Mouse (Mus musculus) lung, embryonic 14.5 days (tissue): ENCODE data around the gene Rad23a. TPM values are rescaled to one million over a fixed set of nuclear protein-coding genes. Genes with fewer than 3 reads are reported as not detected.

Experiments used
- ATAC-seq: fragments of 200-750 bp; cut with Nextera tagmentation; 2 replicates; pipeline ENCODE4 v1.8.0; 2017; ENCODE audit warnings: mild to moderate bottlenecking, moderate TSS enrichment, moderate library complexity; ENCODE audit not compliant: insufficient read depth
- DNase-seq: peaks from one replicate; pipeline ENCODE4 v3.0.0-alpha.2; 2015
- H3K27ac ChIP-seq: fragments of 300-500 bp; sonication (generic); 2 replicates; pipeline ENCODE4 v1.5.1; 2014; ENCODE audit warnings: low read depth, mild to moderate bottlenecking, moderate library complexity
- H3K27me3 ChIP-seq: fragments of 300-500 bp; sonication (generic); 2 replicates; pipeline ENCODE4 v1.6.1; 2014; ENCODE audit warnings: low read length, control low read depth; ENCODE audit not compliant: insufficient read depth
- H3K36me3 ChIP-seq: fragments of 300-500 bp; sonication (generic); 2 replicates; pipeline ENCODE4 v1.6.1; 2014; ENCODE audit warnings: control low read depth; ENCODE audit not compliant: insufficient read depth
- H3K4me1 ChIP-seq: fragments of 300-500 bp; sonication (generic); 2 replicates; pipeline ENCODE4 v1.6.1; 2014; ENCODE audit warnings: antibody characterized with exemption, control low read depth; ENCODE audit not compliant: insufficient read depth
- H3K4me2 ChIP-seq: fragments of 300-500 bp; sonication (generic); 2 replicates; pipeline ENCODE4 v1.6.1; 2014; ENCODE audit warnings: mild to moderate bottlenecking
- H3K4me3 ChIP-seq: fragments of 300-500 bp; sonication (generic); 2 replicates; pipeline ENCODE4 v1.5.1; 2014; ENCODE audit warnings: low read depth, low read length
- H3K9ac ChIP-seq: fragments of 300-500 bp; sonication (generic); 2 replicates; pipeline ENCODE4 v1.6.1; 2014
- H3K9me3 ChIP-seq: fragments of 300-500 bp; sonication (generic); 2 replicates; pipeline ENCODE4 v1.6.1; 2016; ENCODE audit warnings: low read depth, low read length, control low read depth
- CTCF ChIP-seq: IDR thresholded peaks from 2 replicates; pipeline ENCODE4 v1.5.1; 2016; ENCODE audit warnings: antibody characterized with exemption, low read depth
- WGBS: fragments of 180-500 bp; shearing (Covaris S2); extraction: QIAGEN DNeasy Blood & Tissue Kit; methylation state at CpG from one replicate; pipeline ENCODE4 v1.1.7; 2014; 5-methylcytosine and 5-hydroxymethylcytosine counted together
- polyA plus RNA-seq: library from polyadenylated mRNA; unstranded; fragments of >200 nt; fragmentation: Nextera tagmentation; extraction: Ambion mirVana; gene quantifications from 2 replicates; pipeline ENCODE4 v1.2.1, GENCODE M21; 2014

The Rad23a gene
- polyA plus RNA-seq, 1 experiment from 2014 or later, result 123 TPM

DNA sequence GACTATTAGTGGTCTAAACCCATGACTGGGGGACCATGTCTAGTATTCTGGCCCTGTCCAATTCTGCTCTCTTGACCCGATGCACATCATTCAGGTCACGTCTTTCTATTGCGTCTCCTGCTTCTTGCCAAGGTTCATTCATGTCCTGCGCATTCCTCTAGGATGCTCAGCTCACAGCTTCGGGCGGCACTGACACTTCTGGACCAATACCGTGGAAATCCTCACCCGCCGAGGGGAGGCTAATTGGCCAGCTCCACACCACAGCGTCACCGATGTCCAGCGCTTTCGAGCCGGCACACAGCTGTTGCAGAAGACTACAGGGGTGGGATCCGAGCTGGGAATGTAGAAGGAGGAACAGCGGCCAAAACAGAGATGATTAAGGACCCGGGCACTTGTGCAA is 24.3 kb downstream of the Rad23a start:
- ATAC-seq (no peak), DNase-seq (no peak)
- no peak for TF ChIP-seq CTCF
- H3K27me3 ChIP-seq, result peaks cover 8% of the 10 kb centered on the region; the same call in 1 of the 2 replicates
- H3K4me1 ChIP-seq, result no peaks in the 10 kb centered on the region
- no peak overlapping the region for H3K9ac ChIP-seq
- H3K36me3 ChIP-seq, result no peaks in the 10 kb centered on the region
- H3K4me3 ChIP-seq, result no peak overlapping the region
- H3K4me2 ChIP-seq, result no peak overlapping the region
- H3K9me3 ChIP-seq, result no peaks in the 10 kb centered on the region
- H3K27ac ChIP-seq, result no peak overlapping the region
- WGBS, result 74% methylated on average over 17 of the region's 17 CpGs

DNA sequence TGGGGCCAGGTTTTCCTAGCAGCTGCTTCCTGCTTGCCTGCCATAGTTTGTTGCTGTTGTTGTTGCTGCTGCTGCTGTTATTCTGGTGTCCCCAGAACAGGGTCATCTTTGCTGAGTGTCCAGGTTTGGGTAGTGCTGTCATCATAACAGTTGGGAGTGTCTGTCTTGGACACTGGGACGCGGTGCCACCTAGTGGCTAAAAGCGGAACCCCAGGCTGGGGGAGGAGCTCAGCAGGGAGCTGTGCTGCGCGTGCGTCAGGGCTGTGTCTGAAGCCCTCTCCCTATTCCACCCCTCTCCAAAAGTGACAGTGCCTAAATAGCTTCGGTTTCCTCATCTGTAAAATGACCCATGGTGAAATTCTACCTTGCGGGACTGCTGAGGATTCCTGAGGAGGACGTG is 24.9 kb downstream of the Rad23a start:
- ATAC-seq, result peak; percentile 75
- H3K9me3 ChIP-seq, result no peaks in the 10 kb centered on the region

DNA sequence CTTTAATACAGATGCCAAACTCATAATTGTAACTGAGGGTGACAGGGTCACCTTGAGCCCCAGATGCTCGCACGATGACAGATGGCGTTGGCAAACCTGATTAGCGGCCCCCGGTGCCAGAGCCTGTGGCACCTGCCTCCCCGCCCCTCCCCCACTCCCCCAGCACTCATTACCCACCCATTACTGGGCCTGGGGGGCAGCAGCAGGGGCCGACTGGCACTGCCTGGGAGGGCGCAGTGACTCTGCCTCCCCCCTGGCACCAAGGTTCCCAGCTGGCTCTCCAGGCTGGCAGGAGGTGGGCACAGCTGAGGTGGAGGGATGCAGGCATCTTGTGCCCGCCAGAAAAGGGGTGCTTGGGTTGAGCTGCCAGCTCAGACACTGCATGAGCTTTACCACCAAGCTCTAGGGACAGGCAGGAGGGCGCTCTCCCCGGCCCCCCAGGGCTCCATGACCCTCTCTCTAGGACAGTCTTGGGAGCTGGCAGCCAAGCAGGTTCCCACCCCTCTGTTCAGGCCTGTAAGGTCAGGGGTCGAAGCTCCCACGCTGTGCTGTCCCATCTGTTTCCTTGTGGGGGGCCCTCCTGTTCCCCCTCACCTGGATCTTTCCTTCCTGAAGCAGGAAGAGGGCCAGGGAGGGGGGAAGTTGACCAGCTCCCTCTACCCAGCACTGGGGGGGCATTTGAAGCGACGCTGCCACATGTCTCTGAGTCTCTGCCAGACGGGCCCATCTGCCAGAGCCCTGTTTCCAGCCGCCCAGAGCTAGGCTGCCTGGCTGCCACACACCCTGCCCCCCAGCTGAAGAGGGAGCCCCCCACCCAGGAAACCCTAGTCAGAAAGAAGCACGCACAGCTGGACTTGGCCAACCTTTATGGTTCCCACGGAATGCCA is 25.7 kb downstream of the Rad23a start:
- WGBS, result 38% methylated on average over 19 of the region's 19 CpGs
- Histone ChIP-seq H3K4me2 (no peak overlapping the region), H3K9ac (no peak overlapping the region), H3K27ac (no peak overlapping the region), H3K36me3 (no peaks in the 10 kb centered on the region), H3K9me3 (no peaks in the 10 kb centered on the region), H3K4me3 (no peak overlapping the region), H3K27me3 (peaks cover 8% of the 10 kb centered on the region; the same call in 1 of the 2 replicates), H3K4me1 (peaks cover 3% of the 10 kb centered on the region)
- no peak for DNase-seq
- ATAC-seq, result no peak
- no peak for TF ChIP-seq CTCF

More for the DNA sequence above, 24.9 kb downstream of the Rad23a start:
- Histone ChIP-seq H3K9ac (no peak overlapping the region), H3K4me3 (no peak overlapping the region), H3K27me3 (peaks cover 8% of the 10 kb centered on the region; the same call in 1 of the 2 replicates), H3K27ac (no peak overlapping the region), H3K4me1 (peaks cover 3% of the 10 kb centered on the region), H3K4me2 (no peak overlapping the region), H3K36me3 (no peaks in the 10 kb centered on the region)
- peak; percentile 97 for DNase-seq
- 11% methylated on average over 9 of the region's 9 CpGs for WGBS
- TF ChIP-seq CTCF, result peak; percentile 98

DNA sequence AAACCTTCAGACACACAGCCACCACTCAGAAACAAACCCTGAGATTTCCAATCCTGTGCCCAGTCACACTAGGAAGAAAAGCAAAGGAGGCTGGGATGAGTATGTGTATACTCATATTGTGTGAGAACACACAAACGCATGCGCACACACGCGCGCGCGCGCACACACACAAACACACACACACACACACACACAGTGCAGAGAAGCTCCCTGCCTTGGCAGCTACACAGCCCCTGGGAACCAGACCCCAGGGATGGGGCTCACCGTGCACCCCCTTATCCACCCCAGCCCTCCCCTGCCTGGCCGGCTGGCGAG is 26.3 kb downstream of the Rad23a start:
- 82% methylated on average over 11 of the region's 11 CpGs for WGBS

DNA sequence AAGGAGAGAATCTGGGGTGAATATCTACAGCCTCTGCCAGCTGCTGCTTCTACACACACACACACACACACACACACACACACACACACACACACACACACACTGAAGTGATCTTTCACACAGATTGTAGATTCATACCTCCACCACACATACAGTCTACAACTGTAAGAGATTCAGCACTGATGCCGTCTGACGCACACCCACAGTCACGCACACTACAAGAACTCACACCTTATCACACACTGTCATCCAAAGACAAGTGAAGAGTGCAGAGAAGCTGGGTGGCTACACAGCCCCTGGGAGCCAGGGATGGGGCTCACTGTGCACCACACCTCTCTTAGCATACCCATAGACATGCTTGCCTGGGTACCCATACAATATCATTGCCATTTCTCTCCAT is 26.6 kb downstream of the Rad23a start:
- H3K9me3 ChIP-seq, result no peaks in the 10 kb centered on the region
- DNase-seq, result no peak
- H3K4me3 ChIP-seq, result no peak overlapping the region
- peaks cover 8% of the 10 kb centered on the region; the same call in 1 of the 2 replicates for H3K27me3 ChIP-seq
- ATAC-seq, result no peak
- no peak for TF ChIP-seq CTCF
- no peaks in the 10 kb centered on the region for H3K36me3 ChIP-seq
- H3K9ac ChIP-seq, result no peak overlapping the region
- H3K4me2 ChIP-seq, result no peak overlapping the region
- WGBS, result 79% methylated on average over 3 of the region's 3 CpGs
- H3K27ac ChIP-seq, result no peak overlapping the region
- peaks cover 3% of the 10 kb centered on the region for H3K4me1 ChIP-seq

More for the DNA sequence above, 26.3 kb downstream of the Rad23a start:
- no peak for ATAC-seq
- H3K9ac ChIP-seq, result no peak overlapping the region
- DNase-seq, result no peak
- H3K4me1 ChIP-seq, result peaks cover 3% of the 10 kb centered on the region
- no peaks in the 10 kb centered on the region for H3K9me3 ChIP-seq
- H3K4me3 ChIP-seq, result no peak overlapping the region
- H3K36me3 ChIP-seq, result no peaks in the 10 kb centered on the region
- TF ChIP-seq CTCF, result no peak
- H3K27ac ChIP-seq, result no peak overlapping the region
- H3K4me2 ChIP-seq, result no peak overlapping the region
- peaks cover 8% of the 10 kb centered on the region; the same call in 1 of the 2 replicates for H3K27me3 ChIP-seq

DNA sequence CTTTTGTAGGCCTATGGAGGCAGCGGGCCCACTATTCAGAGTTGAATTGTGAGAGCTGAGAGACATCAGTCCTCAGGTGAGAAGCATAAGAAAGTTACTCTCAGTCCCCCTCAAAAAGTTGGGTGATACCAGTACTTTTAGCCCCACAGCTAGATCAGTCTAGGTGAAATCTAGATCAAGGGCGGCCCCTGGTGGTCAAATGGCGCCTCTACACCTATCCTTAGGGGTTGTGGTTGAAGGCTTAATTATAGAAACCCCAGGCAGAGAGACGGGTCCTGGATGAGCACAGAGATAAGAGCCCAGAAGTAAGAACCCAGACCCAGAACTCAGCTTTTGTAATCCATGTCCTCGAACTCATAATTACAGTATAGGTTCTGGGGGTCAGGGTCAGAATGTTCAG is 27.4 kb downstream of the Rad23a start:
- WGBS, result 2% methylated on average over 5 of the region's 5 CpGs
- peak; percentile 90 for TF ChIP-seq CTCF
- Histone ChIP-seq H3K4me1 (peaks cover 3% of the 10 kb centered on the region), H3K4me3 (no peak overlapping the region), H3K9ac (no peak overlapping the region), H3K9me3 (no peaks in the 10 kb centered on the region), H3K27ac (no peak overlapping the region), H3K36me3 (no peaks in the 10 kb centered on the region), H3K4me2 (no peak overlapping the region), H3K27me3 (peaks cover 8% of the 10 kb centered on the region; the same call in 1 of the 2 replicates)
- ATAC-seq, result no peak
- peak; percentile 94 for DNase-seq

DNA sequence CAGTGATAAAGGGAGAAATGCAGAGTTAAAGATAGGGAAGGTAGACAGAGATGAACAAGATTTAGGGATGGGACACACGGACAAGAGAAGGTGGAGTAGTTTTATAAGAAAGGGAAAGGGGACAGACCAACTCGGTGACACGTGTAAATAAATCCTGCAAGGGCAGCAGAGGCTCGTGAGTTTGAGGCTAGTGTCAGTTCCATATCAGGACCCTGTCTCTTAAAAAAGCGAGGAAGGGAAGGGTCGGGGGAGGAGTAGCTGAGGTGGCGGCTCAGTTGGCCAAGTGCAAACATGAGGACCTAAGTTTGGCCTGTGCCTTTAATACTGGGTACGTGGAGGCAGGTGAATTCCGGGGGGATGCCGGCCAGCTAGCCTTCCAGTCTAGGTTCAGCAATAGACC is 29.2 kb downstream of the Rad23a start:
- 20% methylated on average over 10 of the region's 10 CpGs for WGBS
- Histone ChIP-seq H3K9me3 (no peaks in the 10 kb centered on the region), H3K27me3 (peaks cover 8% of the 10 kb centered on the region; the same call in 1 of the 2 replicates), H3K9ac (no peak overlapping the region; the same call in 1 of the 2 replicates), H3K4me3 (peak overlapping the region; percentile 30), H3K36me3 (no peaks in the 10 kb centered on the region), H3K27ac (no peak overlapping the region), H3K4me1 (peaks cover 3% of the 10 kb centered on the region), H3K4me2 (peak overlapping the region; percentile 59)
- TF ChIP-seq CTCF, result no peak
- DNase-seq (no peak), ATAC-seq (no peak)
